Mouse (Mus musculus) hindbrain, embryonic 11.5 days (tissue): ENCODE measurements around the gene Susd2. TPM values are rescaled to one million over a fixed set of nuclear protein-coding genes. Genes with fewer than 3 reads are reported as not detected.

Source experiments
- ATAC-seq: fragments of 200-750 bp; cut with Nextera tagmentation; 2 replicates; pipeline ENCODE4 v1.8.0; 2017; ENCODE audit warnings: mild to moderate bottlenecking, moderate TSS enrichment, moderate library complexity; ENCODE audit not compliant: low FRiP score
- DNase-seq: peaks from one replicate; pipeline ENCODE4 v3.0.0-alpha.2; 2015; ENCODE audit warnings: low spot score
- H3K27ac ChIP-seq: fragments of 300-500 bp; sonication (generic); 2 replicates; pipeline ENCODE4 v1.5.1; 2014; ENCODE audit warnings: mild to moderate bottlenecking, low read depth, low read length
- H3K27me3 ChIP-seq: fragments of 300-500 bp; sonication (generic); 2 replicates; pipeline ENCODE4 v1.6.1; 2014; ENCODE audit warnings: mild to moderate bottlenecking, low read length, moderate library complexity, mixed read lengths; ENCODE audit not compliant: control insufficient read depth, insufficient read depth
- H3K36me3 ChIP-seq: fragments of 300-500 bp; sonication (generic); 2 replicates; pipeline ENCODE4 v1.6.1; 2014; ENCODE audit warnings: mild to moderate bottlenecking, low read length, moderate library complexity, mixed read lengths; ENCODE audit not compliant: control insufficient read depth, insufficient read depth
- H3K4me1 ChIP-seq: fragments of 300-500 bp; sonication (generic); replicated peaks from 2 replicates; pipeline ENCODE4 v1.6.1; 2014; ENCODE audit warnings: low read length, mixed read lengths; ENCODE audit not compliant: control insufficient read depth, insufficient read depth
- H3K4me2 ChIP-seq: fragments of 300-500 bp; sonication (generic); replicated peaks from 2 replicates; pipeline ENCODE4 v1.6.1; 2014; ENCODE audit warnings: mild to moderate bottlenecking, low read depth, low read length
- H3K4me3 ChIP-seq: fragments of 300-500 bp; sonication (generic); 2 replicates; pipeline ENCODE4 v1.5.1; 2014; ENCODE audit warnings: low read depth, low read length
- H3K9ac ChIP-seq: fragments of 300-500 bp; sonication (generic); 2 replicates; pipeline ENCODE4 v1.6.1; 2014; ENCODE audit warnings: low read depth, low read length
- H3K9me3 ChIP-seq: fragments of 300-500 bp; sonication (generic); 2 replicates; pipeline ENCODE4 v1.6.1; 2016; ENCODE audit warnings: low read length; ENCODE audit not compliant: control insufficient read depth
- WGBS: fragments of 180-500 bp; shearing (Covaris S2); extraction: QIAGEN DNeasy Blood & Tissue Kit; methylation state at CpG from one replicate; pipeline ENCODE4 v1.1.7; 2014; 5-methylcytosine and 5-hydroxymethylcytosine counted together
- polyA plus RNA-seq: library from polyadenylated mRNA; unstranded; fragments of >200 nt; fragmentation: Nextera tagmentation; extraction: Ambion mirVana; gene quantifications from 2 replicates; pipeline ENCODE4 v1.2.1, GENCODE M21; 2014

The Susd2 gene
- polyA plus RNA-seq, 1 experiment from 2014 or later, result 2.1 TPM

DNA sequence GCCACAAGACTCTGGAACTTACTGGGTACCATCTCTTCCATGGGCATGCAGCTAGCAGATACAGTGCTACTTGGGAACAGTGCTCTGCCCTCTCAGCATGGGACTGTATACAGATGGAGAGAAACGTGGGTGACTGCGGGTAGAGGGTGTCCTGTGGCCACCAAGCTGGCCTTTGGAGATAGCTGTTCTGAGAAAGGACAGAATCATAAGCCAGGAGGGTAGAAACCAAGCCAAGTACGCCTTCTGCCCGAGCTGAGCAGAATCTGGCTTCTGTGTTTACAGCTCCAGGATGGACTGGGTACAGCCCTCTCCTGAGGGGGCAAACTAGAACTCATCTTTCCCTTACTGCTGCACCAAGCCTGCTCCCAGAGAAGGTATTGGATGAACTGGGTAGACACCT, 18.8 kb upstream of the Susd2 start:
- DNase-seq (no peak), ATAC-seq (no peak)
- no peak overlapping the region for H3K9ac ChIP-seq
- 90% methylated on average over 4 of the region's 4 CpGs for WGBS
- H3K4me3 ChIP-seq, result no peak overlapping the region
- H3K27me3 ChIP-seq, result no peaks in the 10 kb centered on the region
- H3K36me3 ChIP-seq, result peaks cover under 1% of the 10 kb centered on the region; the same call in 1 of the 2 replicates
- H3K27ac ChIP-seq, result no peak overlapping the region
- no peaks in the 10 kb centered on the region for H3K9me3 ChIP-seq
- no peaks in the 10 kb centered on the region; the same call in 1 of the 2 replicates for H3K4me1 ChIP-seq
- H3K4me2 ChIP-seq, result no peak overlapping the region

DNA sequence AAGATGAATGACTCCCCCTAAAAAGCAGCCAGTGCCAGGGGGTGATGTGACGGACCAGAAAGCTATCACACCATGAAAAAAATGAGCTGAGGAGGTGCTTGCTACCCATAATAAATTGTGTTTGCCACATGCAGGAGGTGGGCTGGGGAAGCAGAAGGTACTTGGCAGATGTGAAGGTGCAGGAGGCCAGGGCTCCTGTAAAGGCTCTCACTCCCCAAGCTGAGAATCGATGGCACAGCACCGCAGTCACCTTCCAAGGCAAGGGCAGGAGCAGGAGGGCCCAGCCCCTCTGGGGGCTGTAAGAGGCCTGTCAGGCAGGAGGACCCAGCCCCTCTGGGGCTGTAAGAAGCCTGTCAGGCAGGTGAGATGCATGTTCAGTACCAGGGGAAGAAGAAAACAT, 18.1 kb upstream of the Susd2 start:
- Histone ChIP-seq H3K9ac (no peak overlapping the region), H3K4me1 (no peaks in the 10 kb centered on the region; the same call in 1 of the 2 replicates), H3K4me3 (no peak overlapping the region), H3K27me3 (no peaks in the 10 kb centered on the region), H3K27ac (no peak overlapping the region), H3K4me2 (no peak overlapping the region), H3K36me3 (peaks cover 6% of the 10 kb centered on the region; the same call in 1 of the 2 replicates), H3K9me3 (no peaks in the 10 kb centered on the region)
- DNase-seq (no peak), ATAC-seq (no peak)
- WGBS, result 92% methylated on average over 3 of the region's 3 CpGs

DNA sequence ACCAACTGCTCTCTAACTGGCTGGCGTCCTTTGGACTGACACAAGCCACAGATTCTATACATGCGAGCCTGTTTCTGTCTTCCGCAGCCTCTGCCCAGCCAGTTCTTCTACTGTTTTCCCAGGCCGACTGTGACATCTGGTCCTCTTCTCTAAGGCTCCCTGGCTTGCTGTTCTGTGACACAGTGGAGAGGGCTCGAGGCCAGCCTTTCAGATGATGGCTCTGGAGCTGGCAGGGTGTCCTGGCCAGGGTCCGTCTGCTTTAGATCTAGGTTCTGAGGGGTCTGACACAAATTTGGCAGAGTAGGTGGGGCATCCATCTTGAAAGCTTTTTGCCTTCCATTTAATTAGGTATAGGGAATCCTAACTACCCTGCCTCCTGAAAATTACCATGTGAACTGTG, 17.6 kb upstream of the Susd2 start:
- Histone ChIP-seq H3K4me1 (no peaks in the 10 kb centered on the region), H3K27ac (no peak overlapping the region), H3K4me3 (no peak overlapping the region), H3K4me2 (no peak overlapping the region), H3K36me3 (peaks cover 7% of the 10 kb centered on the region; the same call in 1 of the 2 replicates), H3K9ac (no peak overlapping the region), H3K27me3 (no peaks in the 10 kb centered on the region), H3K9me3 (no peaks in the 10 kb centered on the region)
- DNase-seq, result no peak
- ATAC-seq, result no peak
- WGBS, result 86% methylated on average over 6 of the region's 6 CpGs

DNA sequence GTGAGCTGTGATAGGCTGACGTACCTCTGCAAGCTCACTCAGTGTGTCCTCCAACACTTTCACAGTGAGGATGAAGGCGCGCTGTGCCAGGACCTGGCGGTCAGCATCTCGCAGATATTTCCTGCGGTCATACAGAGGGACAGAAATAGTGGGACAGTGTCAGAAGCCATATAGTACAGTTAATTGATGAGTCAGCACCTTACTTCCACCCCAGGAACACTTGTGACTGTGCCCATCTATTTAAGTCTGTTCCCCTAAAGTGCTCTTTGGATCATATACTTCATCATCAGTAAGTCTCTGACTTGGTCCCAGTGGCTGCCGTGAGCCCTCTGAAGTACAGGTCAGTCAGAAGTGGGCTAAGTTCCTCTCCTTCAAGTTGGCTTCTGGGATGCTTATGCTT, 14.0 kb upstream of the Susd2 start:
- H3K36me3 ChIP-seq, result peaks cover 14% of the 10 kb centered on the region; the same call in 1 of the 2 replicates
- over 99% methylated on average over 7 of the region's 7 CpGs for WGBS

DNA sequence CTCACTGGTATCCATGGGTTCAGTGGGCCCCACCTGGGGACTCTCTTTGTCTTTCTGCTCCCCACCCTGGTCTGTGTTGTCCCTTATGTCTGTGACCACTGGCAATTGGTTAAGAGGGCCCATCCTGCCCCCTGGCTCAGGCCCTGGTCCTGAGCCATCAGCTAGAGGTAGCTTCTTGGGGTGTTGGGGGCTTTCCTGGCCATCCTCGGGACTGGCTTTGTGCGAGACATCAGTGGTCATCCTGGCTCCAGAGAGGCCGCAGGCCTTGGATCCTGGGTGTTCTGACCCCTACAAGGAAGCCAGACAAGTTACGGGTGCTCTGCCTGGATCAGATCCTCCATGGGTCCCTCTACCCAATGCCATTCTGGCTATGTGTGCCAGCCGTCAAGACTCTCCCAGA, 13.4 kb upstream of the Susd2 start:
- WGBS, result 93% methylated on average over 5 of the region's 5 CpGs
- ATAC-seq (no peak), DNase-seq (no peak)
- Histone ChIP-seq H3K9ac (no peak overlapping the region), H3K4me1 (no peaks in the 10 kb centered on the region), H3K27ac (no peak overlapping the region), H3K4me2 (no peak overlapping the region), H3K9me3 (no peaks in the 10 kb centered on the region), H3K4me3 (no peak overlapping the region), H3K27me3 (no peaks in the 10 kb centered on the region), H3K36me3 (peaks cover 14% of the 10 kb centered on the region; the same call in 1 of the 2 replicates)

More for the DNA sequence above, 14.0 kb upstream of the Susd2 start:
- ATAC-seq, result no peak
- Histone ChIP-seq H3K27me3 (no peaks in the 10 kb centered on the region), H3K4me2 (no peak overlapping the region), H3K4me3 (no peak overlapping the region), H3K9me3 (no peaks in the 10 kb centered on the region), H3K27ac (no peak overlapping the region), H3K9ac (no peak overlapping the region), H3K4me1 (no peaks in the 10 kb centered on the region)
- DNase-seq, result no peak

DNA sequence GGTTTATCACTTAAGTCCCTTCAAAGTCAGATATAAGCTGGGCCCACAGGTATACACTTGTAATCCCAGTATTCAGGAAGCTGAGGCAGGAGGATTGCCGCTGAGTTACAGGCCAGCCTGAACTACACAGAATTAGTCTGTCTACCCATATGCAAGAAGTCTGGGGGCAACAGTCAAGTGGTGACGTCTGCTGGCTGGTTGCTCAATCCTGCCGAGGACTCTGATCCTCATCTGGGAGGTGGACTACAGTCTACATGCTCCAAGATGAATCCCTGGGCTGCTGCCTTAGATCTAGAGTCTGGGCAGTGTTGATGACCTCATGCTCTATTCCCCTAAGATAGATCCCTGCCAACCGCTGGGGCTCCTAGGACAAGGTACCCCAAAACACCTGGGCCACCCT, 10.2 kb upstream of the Susd2 start:
- H3K4me1 ChIP-seq, result no peaks in the 10 kb centered on the region
- 95% methylated on average over 4 of the region's 4 CpGs for WGBS
- no peak overlapping the region for H3K4me2 ChIP-seq
- ATAC-seq (no peak), DNase-seq (no peak)
- no peak overlapping the region for H3K9ac ChIP-seq
- H3K36me3 ChIP-seq, result peaks cover 14% of the 10 kb centered on the region; the same call in 1 of the 2 replicates
- no peaks in the 10 kb centered on the region for H3K27me3 ChIP-seq
- H3K27ac ChIP-seq, result no peak overlapping the region
- H3K9me3 ChIP-seq, result no peaks in the 10 kb centered on the region
- H3K4me3 ChIP-seq, result no peak overlapping the region

DNA sequence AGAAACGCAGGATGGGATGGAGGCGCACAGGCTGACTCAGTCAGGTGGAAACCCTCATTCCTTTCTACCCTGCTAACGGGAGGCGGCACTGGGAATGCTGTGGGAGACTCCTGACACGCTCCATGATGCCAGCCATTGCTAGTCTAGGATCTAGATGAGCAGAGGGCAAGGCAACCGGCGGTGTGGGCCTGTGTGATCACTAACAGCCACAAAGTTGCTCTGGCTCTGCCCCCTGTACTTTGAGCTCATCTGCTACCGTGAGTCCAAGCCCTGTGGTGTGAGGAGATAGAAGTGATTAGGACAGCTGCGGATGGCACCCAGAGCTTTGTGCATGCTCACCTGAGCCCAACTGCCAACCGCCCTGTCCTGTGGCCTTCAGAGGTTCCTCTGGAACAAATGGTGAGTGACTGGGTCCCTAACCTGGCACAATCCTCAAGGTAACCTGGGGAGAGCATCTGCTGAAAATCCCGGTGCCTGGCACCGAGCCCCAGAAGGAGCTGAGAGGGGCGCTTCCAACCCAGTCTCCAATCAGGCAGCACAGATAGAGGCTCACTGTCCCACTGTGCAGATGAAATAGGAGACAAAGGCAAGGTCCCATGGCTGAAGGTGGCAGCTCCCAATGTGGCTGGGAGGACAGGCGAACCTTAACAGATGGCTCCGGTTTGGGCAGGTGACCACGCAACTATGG, 7.7 kb upstream of the Susd2 start:
- H3K4me2 ChIP-seq, result no peak overlapping the region
- no peaks in the 10 kb centered on the region for H3K9me3 ChIP-seq
- DNase-seq (no peak), ATAC-seq (no peak)
- H3K27ac ChIP-seq, result no peak overlapping the region
- H3K4me3 ChIP-seq, result no peak overlapping the region
- H3K4me1 ChIP-seq, result no peaks in the 10 kb centered on the region
- 95% methylated on average over 16 of the region's 16 CpGs for WGBS
- H3K27me3 ChIP-seq, result no peaks in the 10 kb centered on the region
- no peak overlapping the region for H3K9ac ChIP-seq
- H3K36me3 ChIP-seq, result 0 out of 2 replicates have a peak, but pooled peaks cover 8% of the 10 kb centered on the region

DNA sequence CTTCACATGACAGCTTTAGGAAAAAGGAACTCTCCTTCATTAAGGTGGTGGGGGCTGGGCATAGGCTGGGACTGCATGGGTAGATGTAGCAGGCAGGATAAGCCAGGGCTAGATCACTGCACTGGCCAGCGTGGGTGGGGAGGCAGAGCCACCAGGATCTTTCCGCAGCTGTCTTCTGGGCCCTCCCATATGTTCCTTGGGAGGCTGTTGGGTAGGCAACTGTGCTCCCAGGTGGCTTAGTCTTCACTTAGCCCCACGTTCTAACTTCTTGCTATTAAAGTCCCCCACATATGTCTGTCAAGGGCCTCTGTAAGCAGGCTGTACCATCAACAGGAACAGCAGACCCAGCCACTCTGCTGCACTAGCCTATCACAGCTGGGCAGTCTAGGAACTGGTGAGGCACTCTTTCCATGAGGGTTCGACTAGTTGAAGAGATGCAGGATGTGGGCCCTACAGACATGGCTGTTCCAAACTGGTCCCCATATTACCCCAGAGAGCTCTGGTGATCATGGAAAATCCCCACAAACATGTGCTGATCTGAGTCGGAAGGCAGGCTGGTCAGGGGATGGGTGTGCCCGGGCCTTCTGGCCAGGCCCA, 6.6 kb upstream of the Susd2 start:
- no peaks in the 10 kb centered on the region for H3K27me3 ChIP-seq
- H3K27ac ChIP-seq, result no peak overlapping the region
- H3K36me3 ChIP-seq, result 0 out of 2 replicates have a peak, but pooled peaks cover 7% of the 10 kb centered on the region
- ATAC-seq (no peak), DNase-seq (no peak)
- no peaks in the 10 kb centered on the region for H3K4me1 ChIP-seq
- no peaks in the 10 kb centered on the region for H3K9me3 ChIP-seq
- H3K4me3 ChIP-seq, result no peak overlapping the region
- no peak overlapping the region for H3K4me2 ChIP-seq
- no peak overlapping the region for H3K9ac ChIP-seq
- 89% methylated on average over 6 of the region's 6 CpGs for WGBS
